Mouse (Mus musculus) embryonic facial prominence, embryonic 14.5 days (tissue): ENCODE data around the gene Suds3. TPM values are rescaled to one million over a fixed set of nuclear protein-coding genes. Genes with fewer than 3 reads are reported as not detected.

Source experiments
- ATAC-seq: fragments of 200-750 bp; cut with Nextera tagmentation; 2 replicates; pipeline ENCODE4 v1.8.0; 2017; ENCODE audit warnings: low read depth, moderate number of reproducible peaks, moderate TSS enrichment
- DNase-seq: peaks from one replicate; pipeline ENCODE4 v3.0.0-alpha.2; 2015; ENCODE audit warnings: low spot score
- H3K27ac ChIP-seq: fragments of 300-500 bp; sonication (generic); replicated peaks from 2 replicates; pipeline ENCODE4 v1.5.1; 2014; ENCODE audit warnings: low read depth, mild to moderate bottlenecking, low read length, moderate library complexity
- H3K27me3 ChIP-seq: fragments of 300-500 bp; sonication (generic); replicated peaks from 2 replicates; pipeline ENCODE4 v1.6.1; 2014; ENCODE audit warnings: low read length; ENCODE audit not compliant: control insufficient read depth, insufficient read depth
- H3K36me3 ChIP-seq: fragments of 300-500 bp; sonication (generic); 2 replicates; pipeline ENCODE4 v1.6.1; 2014; ENCODE audit warnings: low read length, mixed read lengths; ENCODE audit not compliant: control insufficient read depth, insufficient read depth
- H3K4me1 ChIP-seq: fragments of 300-500 bp; sonication (generic); 2 replicates; pipeline ENCODE4 v1.6.1; 2014; ENCODE audit warnings: antibody characterized with exemption, low read length; ENCODE audit not compliant: control insufficient read depth, insufficient read depth
- H3K4me2 ChIP-seq: fragments of 300-500 bp; sonication (generic); 2 replicates; pipeline ENCODE4 v1.6.1; 2014; ENCODE audit warnings: low read depth, mild to moderate bottlenecking, low read length, moderate library complexity, mixed read lengths
- H3K4me3 ChIP-seq: fragments of 300-500 bp; sonication (generic); 2 replicates; pipeline ENCODE4 v1.5.1; 2014; ENCODE audit warnings: low read depth, mild to moderate bottlenecking, low read length
- H3K9ac ChIP-seq: fragments of 300-500 bp; sonication (generic); 2 replicates; pipeline ENCODE4 v1.6.1; 2014; ENCODE audit warnings: low read depth, mild to moderate bottlenecking, low read length, moderate library complexity, mixed read lengths
- H3K9me3 ChIP-seq: fragments of 300-500 bp; sonication (generic); 2 replicates; pipeline ENCODE4 v1.6.1; 2016; ENCODE audit warnings: low read length; ENCODE audit not compliant: control insufficient read depth
- WGBS: fragments of 180-500 bp; shearing (Covaris S2); extraction: QIAGEN DNeasy Blood & Tissue Kit; methylation state at CpG from one replicate; pipeline ENCODE4 v1.1.7; 2014; 5-methylcytosine and 5-hydroxymethylcytosine counted together
- polyA plus RNA-seq: library from polyadenylated mRNA; unstranded; fragments of >200 nt; fragmentation: Nextera tagmentation; extraction: Ambion mirVana; gene quantifications from 2 replicates; pipeline ENCODE4 v1.2.1, GENCODE M21; 2014

Suds3 gene
- polyA plus RNA-seq, 1 experiment from 2014 or later = 39.5 TPM

DNA sequence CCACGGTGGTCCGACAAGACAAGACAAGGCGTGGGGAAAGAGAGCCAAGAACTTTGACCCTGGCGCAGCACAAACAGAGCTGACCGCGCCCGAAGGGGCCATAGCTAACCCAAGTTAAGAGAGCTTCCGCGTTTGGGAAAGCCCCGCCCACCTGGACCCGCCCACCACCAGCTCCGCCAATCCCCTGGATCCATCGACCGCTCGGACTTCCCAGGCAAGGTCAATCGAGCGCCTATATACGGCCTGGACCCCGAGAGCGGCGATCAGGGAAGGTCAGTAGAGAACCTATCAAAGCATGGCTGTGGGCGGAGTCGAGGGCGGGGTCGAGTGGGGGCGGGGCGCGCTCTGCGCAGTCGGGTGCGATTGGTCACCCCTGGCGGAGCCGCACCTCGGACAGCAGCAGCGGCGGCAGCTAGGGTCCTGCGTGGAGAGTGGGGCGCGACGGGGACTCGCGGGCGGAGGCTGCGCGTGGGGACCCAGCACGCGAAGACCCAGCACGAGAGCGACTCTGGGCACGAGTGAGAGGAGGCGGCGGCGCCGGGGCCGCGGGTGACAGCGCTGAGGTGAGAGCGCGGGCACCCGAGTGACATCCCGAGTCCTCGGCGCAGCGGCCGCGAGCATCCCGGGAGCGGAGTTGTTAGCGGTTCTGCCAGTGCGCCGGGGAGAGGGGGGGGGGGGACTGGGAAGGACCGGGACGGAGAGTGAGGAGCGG, 4.0 kb upstream of the Suds3 start, which contains the start of gene Taok3:
Taok3 (plus strand) TSS at position 353 of the 712 bp plus-strand sequence.
- Histone ChIP-seq H3K9me3 (no peaks in the 10 kb centered on the region), H3K36me3 (no peaks in the 10 kb centered on the region), H3K4me1 (peaks cover 10% of the 10 kb centered on the region), H3K4me3 (peak within 1 kb of the TSS; percentile 70), H3K9ac (peak within 1 kb of the TSS; percentile 67), H3K4me2 (peak within 1 kb of the TSS; percentile 90), H3K27ac (no peak within 1 kb of the TSS), H3K27me3 (peaks cover 7% of the 10 kb centered on the region; the same call in 1 of the 2 replicates)
- 1% methylated on average over 24 of the region's 74 CpGs for WGBS
- DNase-seq (peak; percentile 99), ATAC-seq (peak; percentile 95)

- Histone ChIP-seq H3K9ac (no peak overlapping the region), H3K4me1 (peaks cover 10% of the 10 kb centered on the region), H3K36me3 (no peaks in the 10 kb centered on the region), H3K27ac (no peak overlapping the region), H3K4me3 (peak overlapping the region; percentile 70; the same call in 1 of the 2 replicates), H3K4me2 (peak overlapping the region; percentile 90; the same call in 1 of the 2 replicates), H3K27me3 (peaks cover 7% of the 10 kb centered on the region; the same call in 1 of the 2 replicates), H3K9me3 (no peaks in the 10 kb centered on the region)
- DNase-seq (no peak), ATAC-seq (no peak)
- 55% methylated on average over 8 of the region's 8 CpGs for WGBS
Observed at GRCm38 (mm10) chr5:117118850-117119249, 2.9 kb upstream of the Suds3 start.

DNA sequence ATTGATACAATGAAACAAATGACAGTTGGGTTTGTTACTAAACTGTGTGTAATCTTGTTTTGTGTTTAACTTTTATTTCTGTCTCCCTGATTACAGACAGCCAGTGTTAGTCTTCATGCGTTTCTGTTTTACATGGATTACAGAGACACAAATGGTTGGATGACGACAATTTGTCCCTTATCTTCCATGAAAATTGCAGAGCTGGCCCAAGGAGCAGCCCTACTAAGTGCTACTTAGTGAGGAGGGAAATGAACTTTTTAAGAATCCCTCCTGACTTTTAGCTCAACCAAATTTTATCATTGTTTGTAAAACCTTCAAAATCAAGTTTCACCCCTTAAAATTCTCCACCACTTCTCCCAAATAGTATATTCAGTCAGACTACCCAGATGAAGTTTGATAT, 2.3 kb upstream of the Suds3 start:
- Histone ChIP-seq H3K27me3 (peaks cover 7% of the 10 kb centered on the region; the same call in 1 of the 2 replicates), H3K9ac (no peak overlapping the region), H3K9me3 (no peaks in the 10 kb centered on the region), H3K36me3 (peaks cover 4% of the 10 kb centered on the region), H3K4me2 (no peak overlapping the region), H3K4me1 (peaks cover 10% of the 10 kb centered on the region), H3K4me3 (no peak overlapping the region), H3K27ac (no peak overlapping the region)
- DNase-seq (no peak), ATAC-seq (no peak)
- 82% methylated on average over 2 of the region's 2 CpGs for WGBS

GRCm38 (mm10) chr5:117117716-117118115, 1.8 kb upstream of the Suds3 start:
- Histone ChIP-seq H3K36me3 (peaks cover 9% of the 10 kb centered on the region), H3K9me3 (no peaks in the 10 kb centered on the region), H3K27me3 (peaks cover 7% of the 10 kb centered on the region; the same call in 1 of the 2 replicates), H3K9ac (no peak overlapping the region), H3K27ac (no peak overlapping the region), H3K4me2 (no peak overlapping the region; the same call in 1 of the 2 replicates), H3K4me1 (peaks cover 10% of the 10 kb centered on the region), H3K4me3 (no peak overlapping the region)
- ATAC-seq (no peak), DNase-seq (peak; percentile 84)
- 56% methylated on average over 7 of the region's 7 CpGs for WGBS

DNA sequence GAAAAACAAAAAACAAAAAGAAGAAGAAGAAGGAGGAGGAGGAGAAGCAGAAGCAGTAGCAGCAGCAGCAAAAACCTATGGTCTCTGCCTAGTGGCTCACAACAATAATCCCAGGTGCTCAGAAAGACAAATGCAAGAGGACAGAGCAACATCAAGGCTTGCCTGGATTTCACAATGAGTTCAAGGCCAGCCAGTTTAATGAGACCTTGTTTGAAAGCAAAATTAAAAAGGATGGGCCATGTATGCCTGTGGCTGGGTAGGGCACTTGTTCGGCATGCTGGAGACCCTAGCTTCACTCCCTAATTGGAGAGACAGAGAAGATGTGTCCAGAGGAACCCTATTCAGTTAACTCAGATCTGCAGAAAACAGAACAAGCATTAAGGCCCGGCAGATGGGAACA, 1.3 kb upstream of the Suds3 start:
- Histone ChIP-seq H3K4me1 (peaks cover 10% of the 10 kb centered on the region), H3K27me3 (peaks cover 7% of the 10 kb centered on the region; the same call in 1 of the 2 replicates), H3K9ac (no peak overlapping the region), H3K4me3 (no peak overlapping the region), H3K27ac (no peak overlapping the region), H3K4me2 (no peak overlapping the region), H3K36me3 (peaks cover 14% of the 10 kb centered on the region), H3K9me3 (no peaks in the 10 kb centered on the region)
- ATAC-seq (no peak), DNase-seq (no peak)
- 57% methylated on average over 2 of the region's 2 CpGs for WGBS

GRCm38 (mm10) chr5:117116660-117117059, 747 bp upstream of the Suds3 start:
- peaks cover 10% of the 10 kb centered on the region for H3K4me1 ChIP-seq
- ATAC-seq (no peak), DNase-seq (no peak)
- H3K27ac ChIP-seq = no peak overlapping the region
- no peak overlapping the region for H3K4me2 ChIP-seq
- H3K27me3 ChIP-seq = peaks cover 7% of the 10 kb centered on the region; the same call in 1 of the 2 replicates
- no peak overlapping the region for H3K9ac ChIP-seq
- no peaks in the 10 kb centered on the region for H3K9me3 ChIP-seq
- peaks cover 19% of the 10 kb centered on the region for H3K36me3 ChIP-seq
- H3K4me3 ChIP-seq = no peak overlapping the region
- WGBS = 59% methylated on average over 2 of the region's 2 CpGs

GRCm38 (mm10) chr5:117115193-117115767, 633 bp downstream of the Suds3 start:
- Histone ChIP-seq H3K9me3 (no peaks in the 10 kb centered on the region), H3K4me2 (peak overlapping the region; percentile 92), H3K36me3 (peaks cover 32% of the 10 kb centered on the region), H3K4me3 (peak overlapping the region; percentile 89), H3K27me3 (no peaks in the 10 kb centered on the region), H3K27ac (peak overlapping the region; percentile 79), H3K9ac (peak overlapping the region; percentile 84), H3K4me1 (no peaks in the 10 kb centered on the region)
- under 1% methylated on average over 18 of the region's 43 CpGs for WGBS
- peak; percentile 1; the same call in 1 of the 2 replicates for ATAC-seq
- no peak for DNase-seq

DNA sequence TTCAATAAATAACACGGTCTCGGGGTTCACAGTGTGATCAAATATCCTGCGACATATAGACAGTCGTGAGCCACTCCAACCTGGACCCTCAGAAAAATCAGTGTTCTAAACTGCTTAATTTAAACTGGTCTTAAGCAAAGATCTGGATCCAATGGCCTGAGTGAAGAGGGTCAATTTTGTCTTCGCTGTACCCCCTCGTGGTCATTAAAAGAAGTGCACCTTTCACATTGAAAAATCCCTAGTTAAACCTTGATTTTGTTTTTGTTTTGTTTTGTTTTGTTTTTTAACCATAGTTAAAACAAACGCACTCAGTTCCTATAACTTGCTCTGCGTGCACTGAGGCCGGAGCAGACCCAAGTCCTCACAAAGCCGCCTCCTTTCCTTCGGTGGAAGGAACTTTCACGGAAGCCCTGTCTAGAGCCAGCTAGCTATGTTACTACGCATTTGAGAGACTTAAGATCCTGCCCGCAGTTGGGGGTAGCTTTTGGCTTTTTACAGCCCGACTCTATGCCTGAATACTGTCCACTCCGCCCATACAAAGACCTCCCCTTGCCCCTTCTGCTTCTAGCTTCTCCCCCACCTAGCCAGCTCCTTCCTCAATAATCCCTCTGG, 1.2 kb downstream of the Suds3 start:
- ATAC-seq = no peak
- H3K4me1 ChIP-seq = no peaks in the 10 kb centered on the region
- 5% methylated on average over 16 of the region's 16 CpGs for WGBS
- H3K36me3 ChIP-seq = peaks cover 32% of the 10 kb centered on the region
- no peak for DNase-seq
- no peaks in the 10 kb centered on the region for H3K27me3 ChIP-seq
- peak overlapping the region; percentile 92 for H3K4me2 ChIP-seq
- H3K4me3 ChIP-seq = peak overlapping the region; percentile 89
- peak overlapping the region; percentile 79 for H3K27ac ChIP-seq
- H3K9ac ChIP-seq = peak overlapping the region; percentile 84
- no peaks in the 10 kb centered on the region for H3K9me3 ChIP-seq
